Mouse (Mus musculus) heart, postnatal 25 days (tissue): ENCODE results near the gene Mt3. TPM values are rescaled to one million over a fixed set of nuclear protein-coding genes. Genes with fewer than 3 reads are reported as not detected.

Experiments used
- DNase-seq: peaks from one replicate; pipeline ENCODE4 v3.0.0; 2022; ENCODE audit warnings: low spot score
- intact Hi-C: fragments of 180-260 bp; cut with DNase I; formaldehyde crosslinking; loops from one replicate; pipeline ENCODE4 v1.15.1; 2025
- total RNA-seq, 2 experiments: library from RNA; stranded (reverse); gene quantifications; 2 replicates each; pipeline ENCODE4 v1.2.3; 2021

The Mt3 gene
- total RNA-seq, 2 experiments from 2014 or later = 3.2 to 5.6 TPM

- no peak for DNase-seq
- intact Hi-C loops = no loop called here
Observed at GRCm38 (mm10) chr8:94182055-94182929, 29.9 kb downstream of the Mt3 start.

DNA sequence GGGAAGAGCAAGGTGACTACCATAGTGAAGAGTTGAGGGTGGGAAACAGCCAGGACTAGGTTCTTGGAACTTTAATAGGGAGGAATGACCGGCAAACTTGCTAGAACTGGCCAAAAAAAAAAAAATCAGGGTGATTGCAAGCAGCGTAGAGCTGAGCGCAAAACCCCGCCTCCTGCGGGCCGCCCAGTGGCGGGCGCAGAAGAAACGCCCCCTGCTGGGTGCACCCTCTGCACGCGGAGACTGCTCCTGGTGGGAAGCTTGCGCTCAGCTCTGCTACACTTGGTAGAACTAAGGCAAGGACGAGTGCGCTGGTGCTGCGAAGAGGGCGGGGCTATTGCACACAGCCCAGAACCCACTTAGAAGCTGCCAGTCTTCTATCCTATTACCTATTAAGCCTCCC, 30.7 kb downstream of the Mt3 start:
- intact Hi-C loops = no loop called here

DNA sequence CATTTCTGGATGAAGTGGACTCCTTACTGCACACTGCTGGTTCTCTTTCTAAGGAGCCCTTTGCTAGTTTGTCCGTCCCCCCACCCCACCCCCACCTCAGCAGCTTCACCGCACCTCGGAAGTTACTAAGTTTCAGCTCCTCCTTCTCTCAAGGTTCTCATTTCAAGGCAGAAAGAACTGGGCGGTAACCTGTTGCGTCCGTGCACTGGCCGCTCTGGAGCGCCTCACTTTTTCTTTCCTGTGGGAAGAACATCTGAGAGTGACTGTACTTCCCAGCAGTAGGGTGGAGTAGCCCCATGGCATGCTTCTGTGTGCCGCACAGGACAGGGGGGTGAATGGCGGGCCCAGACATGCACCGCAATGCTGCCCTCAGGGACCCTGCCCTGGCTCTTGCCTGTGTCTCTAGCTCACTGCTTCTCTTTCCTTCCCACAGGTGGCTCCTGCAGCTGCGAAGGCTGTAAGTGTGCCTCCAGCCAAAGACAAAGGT, 32.0 kb downstream of the Mt3 start:
- intact Hi-C loops = no loop called here
- DNase-seq = no peak

More for the DNA sequence above, 30.7 kb downstream of the Mt3 start:
- DNase-seq = peak; percentile 64

GRCm38 (mm10) chr8:94185791-94186190, 33.4 kb downstream of the Mt3 start:
- DNase-seq = no peak
- intact Hi-C loops = loop anchor here (2.0 kb wide), 1 partner anchor 19 kb away; no protein-coding TSS in a partner anchor

- DNase-seq = no peak
- intact Hi-C loops = loop anchor here (2.0 kb wide), 1 partner anchor 20 kb away; no protein-coding TSS in a partner anchor
Observed at GRCm38 (mm10) chr8:94186542-94186941, 34.1 kb downstream of the Mt3 start.

DNA sequence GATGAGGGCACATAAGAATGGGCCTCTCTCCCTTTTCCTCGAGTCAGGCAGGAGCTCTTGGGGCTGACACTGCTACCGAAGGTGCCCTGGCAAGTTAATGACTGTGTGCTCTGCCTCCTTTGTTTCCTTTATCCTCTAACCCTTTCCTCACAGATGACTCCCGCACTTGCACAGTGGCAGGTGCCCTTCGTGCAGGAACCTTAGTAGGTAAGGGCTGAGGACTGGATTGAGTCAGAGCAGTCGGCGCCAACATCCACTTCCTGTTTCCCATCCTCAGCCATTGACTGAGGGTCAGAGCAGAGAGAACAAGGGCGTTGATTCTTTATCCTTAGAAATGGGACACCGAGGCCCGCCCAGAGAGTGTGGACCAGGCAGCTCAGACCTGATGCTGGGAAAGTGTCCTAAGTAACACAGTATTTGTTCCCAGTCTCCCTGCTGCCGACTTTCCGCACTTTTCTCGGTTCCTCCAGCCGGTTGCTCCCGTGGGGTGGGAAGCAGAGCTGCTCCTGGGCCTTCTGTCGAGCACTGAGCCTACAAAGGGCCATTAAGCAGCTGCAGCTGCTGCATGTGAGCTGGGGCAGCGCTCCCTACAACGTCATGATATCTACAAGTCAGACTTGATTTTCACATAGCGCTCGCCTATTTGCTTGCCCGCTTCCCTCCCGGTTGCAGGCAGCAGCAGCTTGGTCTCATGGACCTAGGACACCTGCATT, 35.0 kb downstream of the Mt3 start:
- intact Hi-C loops = loop anchor here (2.0 kb wide), 1 partner anchor 21 kb away; no protein-coding TSS in a partner anchor
- DNase-seq = no peak

- intact Hi-C loops = no loop called here
- peak; percentile 51 for DNase-seq
Observed at GRCm38 (mm10) chr8:94189275-94190031, 37.0 kb downstream of the Mt3 start.

- peak; percentile 59 for DNase-seq
- intact Hi-C loops = no loop called here
Observed at GRCm38 (mm10) chr8:94191101-94191691, 38.8 kb downstream of the Mt3 start.

- intact Hi-C loops = no loop called here
- no peak for DNase-seq
Observed at GRCm38 (mm10) chr8:94192926-94193325, 40.5 kb downstream of the Mt3 start.

GRCm38 (mm10) chr8:94194591-94195223, 42.3 kb downstream of the Mt3 start:
- DNase-seq = no peak
- intact Hi-C loops = loop anchor here (2.0 kb wide), 1 partner anchor 96 kb away; the partner anchor contains the start of gene Bbs2

GRCm38 (mm10) chr8:94199202-94199869, 46.9 kb downstream of the Mt3 start:
- DNase-seq = no peak
- intact Hi-C loops = loop anchor here (1.0 kb wide), 1 partner anchor 32 kb away; no protein-coding TSS in a partner anchor

Other genes starting within 250 kb of the Mt3 start
- 100 to 1,000 TPM; 112 to 121 TPM for gene Amfr, start 139.8 kb upstream of the Mt3 start, total RNA-seq
- gene Nudt21, start 115.6 kb upstream of the Mt3 start, total RNA-seq = 10 to 100 TPM; 24.8 to 27.1 TPM
- gene Ogfod1, start 115.4 kb upstream of the Mt3 start, total RNA-seq = 10 to 100 TPM; 29.5 to 30.1 TPM
- gene Bbs2, start 53.7 kb upstream of the Mt3 start, total RNA-seq = 1 to 10 TPM; 4.2 to 7.4 TPM
- not detected for gene Mt4, start 15.4 kb upstream of the Mt3 start, total RNA-seq
- gene Mt2, start 20.1 kb downstream of the Mt3 start, total RNA-seq = 100 to 1,000 TPM in 1 of 2 experiments, 10 to 100 TPM in 1; 47.6 to 115 TPM
- gene Mt1, start 26.5 kb downstream of the Mt3 start, total RNA-seq = 100 to 1,000 TPM; 270 to 370 TPM
- 10 to 100 TPM; 15.3 to 15.5 TPM for gene Nup93, start 62.0 kb downstream of the Mt3 start, total RNA-seq
- under 1 TPM; 0.14 to 0.26 TPM for gene Slc12a3, start 176.6 kb downstream of the Mt3 start, total RNA-seq
- 100 to 1,000 TPM; 180 to 257 TPM for gene Herpud1, start 233.8 kb downstream of the Mt3 start, total RNA-seq